Mouse (Mus musculus) embryonic facial prominence, embryonic 13.5 days (tissue): ENCODE measurements around the gene Zdhhc13. TPM values are rescaled to one million over a fixed set of nuclear protein-coding genes. Genes with fewer than 3 reads are reported as not detected.

Experiments used
- ATAC-seq: fragments of 200-750 bp; cut with Nextera tagmentation; 2 replicates; pipeline ENCODE4 v1.8.0; 2017; ENCODE audit warnings: low read depth; ENCODE audit not compliant: insufficient number of reproducible peaks, insufficient read depth, low FRiP score, low TSS enrichment
- H3K27ac ChIP-seq: fragments of 300-500 bp; sonication (generic); 2 replicates; pipeline ENCODE4 v1.5.1; 2015; ENCODE audit warnings: moderate library complexity, mild to moderate bottlenecking, inconsistent platforms
- H3K27me3 ChIP-seq: fragments of 300-500 bp; sonication (generic); 2 replicates; pipeline ENCODE4 v1.6.1; 2015; ENCODE audit warnings: mild to moderate bottlenecking, inconsistent platforms
- H3K36me3 ChIP-seq: fragments of 300-500 bp; sonication (generic); 2 replicates; pipeline ENCODE4 v1.6.1; 2015; ENCODE audit warnings: mild to moderate bottlenecking, inconsistent platforms
- H3K4me1 ChIP-seq: fragments of 300-500 bp; sonication (generic); 2 replicates; pipeline ENCODE4 v1.6.1; 2015; ENCODE audit warnings: inconsistent platforms
- H3K4me2 ChIP-seq: fragments of 300-500 bp; sonication (generic); 2 replicates; pipeline ENCODE4 v1.6.1; 2015; ENCODE audit warnings: moderate library complexity, mild to moderate bottlenecking, inconsistent platforms
- H3K4me3 ChIP-seq: fragments of 300-500 bp; sonication (generic); 2 replicates; pipeline ENCODE4 v1.5.1; 2015; ENCODE audit warnings: mild to moderate bottlenecking, inconsistent platforms
- H3K9ac ChIP-seq: fragments of 300-500 bp; sonication (generic); 2 replicates; pipeline ENCODE4 v1.6.1; 2015; ENCODE audit warnings: mild to moderate bottlenecking, inconsistent platforms
- H3K9me3 ChIP-seq: fragments of 300-500 bp; sonication (generic); 2 replicates; pipeline ENCODE4 v1.6.1; 2016; ENCODE audit warnings: inconsistent platforms
- WGBS: fragments of 180-500 bp; shearing (Covaris S2); methylation state at CpG from one replicate; pipeline ENCODE4 v1.1.7; 2015; ENCODE audit warnings: mixed read lengths; 5-methylcytosine and 5-hydroxymethylcytosine counted together
- polyA plus RNA-seq: library from polyadenylated mRNA; unstranded; fragments of >200 nt; fragmentation: Nextera tagmentation; extraction: Ambion mirVana; gene quantifications from 2 replicates; pipeline ENCODE4 v1.2.1, GENCODE M21; 2015

Gene Zdhhc13
- polyA plus RNA-seq, 1 experiment from 2014 or later: 28.5 TPM

GRCm38 (mm10) chr7:48791412-48791811 is 2.6 kb downstream of the Zdhhc13 start:
- Histone ChIP-seq H3K36me3 (0 out of 2 replicates have a peak, but pooled peaks cover 5% of the 10 kb centered on the region), H3K27ac (no peak overlapping the region), H3K9ac (no peak overlapping the region), H3K9me3 (no peaks in the 10 kb centered on the region), H3K4me1 (peaks cover 13% of the 10 kb centered on the region), H3K4me3 (no peak overlapping the region), H3K4me2 (no peak overlapping the region), H3K27me3 (no peaks in the 10 kb centered on the region)
- WGBS: 90% methylated on average over 3 of the region's 3 CpGs
- no peak for ATAC-seq

GRCm38 (mm10) chr7:48795130-48795529 is 6.3 kb downstream of the Zdhhc13 start:
- no peak overlapping the region for H3K4me2 ChIP-seq
- no peaks in the 10 kb centered on the region for H3K27me3 ChIP-seq
- 80% methylated on average over 3 of the region's 3 CpGs for WGBS
- H3K9ac ChIP-seq: no peak overlapping the region
- peaks cover 3% of the 10 kb centered on the region for H3K4me1 ChIP-seq
- H3K36me3 ChIP-seq: peaks cover 13% of the 10 kb centered on the region; the same call in 1 of the 2 replicates
- H3K4me3 ChIP-seq: no peak overlapping the region
- no peaks in the 10 kb centered on the region for H3K9me3 ChIP-seq
- H3K27ac ChIP-seq: no peak overlapping the region
- no peak for ATAC-seq

GRCm38 (mm10) chr7:48803381-48803780 is 14.6 kb downstream of the Zdhhc13 start:
- H3K27ac ChIP-seq: no peak overlapping the region
- no peak for ATAC-seq
- H3K27me3 ChIP-seq: no peaks in the 10 kb centered on the region
- no peak overlapping the region for H3K9ac ChIP-seq
- WGBS: 73% methylated on average over 7 of the region's 7 CpGs
- H3K4me3 ChIP-seq: no peak overlapping the region
- H3K4me1 ChIP-seq: no peaks in the 10 kb centered on the region
- peaks cover 53% of the 10 kb centered on the region for H3K36me3 ChIP-seq
- H3K4me2 ChIP-seq: no peak overlapping the region
- H3K9me3 ChIP-seq: no peaks in the 10 kb centered on the region

DNA sequence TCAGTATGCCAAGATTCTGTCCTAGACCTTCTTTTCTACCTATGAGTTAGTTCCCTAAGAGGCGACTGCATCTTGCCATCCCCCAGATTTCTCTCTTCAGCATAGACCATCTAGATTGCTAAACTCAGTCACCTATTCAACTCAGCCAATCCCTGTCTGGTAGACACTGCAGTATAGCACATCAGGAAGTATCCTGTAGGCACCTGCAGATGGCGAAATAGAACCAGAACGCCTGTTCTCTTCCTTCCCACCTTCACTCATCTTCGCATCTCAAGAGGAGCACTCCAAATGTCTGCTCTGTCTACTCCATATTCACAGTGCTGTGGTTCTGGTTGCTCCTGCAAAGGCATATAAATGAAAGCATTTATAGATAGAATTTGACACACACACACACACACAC is 17.8 kb downstream of the Zdhhc13 start:
- Histone ChIP-seq H3K27ac (no peak overlapping the region), H3K4me1 (no peaks in the 10 kb centered on the region), H3K36me3 (peaks cover 67% of the 10 kb centered on the region), H3K4me2 (no peak overlapping the region), H3K9ac (no peak overlapping the region), H3K4me3 (no peak overlapping the region), H3K27me3 (no peaks in the 10 kb centered on the region), H3K9me3 (no peaks in the 10 kb centered on the region)
- WGBS: 86% methylated on average over 4 of the region's 4 CpGs
- no peak for ATAC-seq

- Histone ChIP-seq H3K9ac (no peak overlapping the region), H3K4me2 (no peak overlapping the region), H3K36me3 (peaks cover 56% of the 10 kb centered on the region), H3K27ac (no peak overlapping the region), H3K9me3 (no peaks in the 10 kb centered on the region), H3K4me3 (no peak overlapping the region), H3K4me1 (no peaks in the 10 kb centered on the region), H3K27me3 (no peaks in the 10 kb centered on the region)
- WGBS: 97% methylated on average over 1 of the region's 1 CpGs
- ATAC-seq: no peak
Observed at GRCm38 (mm10) chr7:48810652-48811051, 21.8 kb downstream of the Zdhhc13 start.

- Histone ChIP-seq H3K27me3 (no peaks in the 10 kb centered on the region), H3K27ac (no peak overlapping the region), H3K4me1 (no peaks in the 10 kb centered on the region), H3K9ac (no peak overlapping the region), H3K4me2 (no peak overlapping the region), H3K4me3 (no peak overlapping the region), H3K36me3 (peaks cover 47% of the 10 kb centered on the region), H3K9me3 (no peaks in the 10 kb centered on the region)
- ATAC-seq: no peak
Observed at GRCm38 (mm10) chr7:48812358-48812757, 23.6 kb downstream of the Zdhhc13 start.

DNA sequence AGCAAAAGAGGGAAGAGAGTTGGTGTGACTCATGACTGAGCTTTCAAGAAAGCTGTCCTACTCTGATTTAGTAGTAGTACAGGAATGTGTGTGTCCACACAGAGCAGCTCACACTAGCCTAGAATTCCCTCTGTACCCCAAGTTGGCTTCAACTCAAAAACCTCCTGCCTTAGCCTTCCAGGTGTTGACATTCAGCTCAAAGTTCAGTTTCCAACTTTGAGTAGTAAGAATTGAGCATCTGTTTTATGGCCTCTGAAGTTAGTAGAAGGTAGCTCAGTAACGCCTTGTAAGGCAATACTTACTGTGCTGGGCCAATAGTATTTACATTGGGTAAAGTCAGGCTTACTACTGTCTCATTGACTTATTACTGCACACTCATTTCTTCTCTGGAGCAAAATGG is 24.8 kb downstream of the Zdhhc13 start:
- Histone ChIP-seq H3K9ac (no peak overlapping the region), H3K4me2 (no peak overlapping the region), H3K9me3 (no peaks in the 10 kb centered on the region), H3K4me1 (no peaks in the 10 kb centered on the region), H3K27me3 (no peaks in the 10 kb centered on the region), H3K36me3 (peaks cover 50% of the 10 kb centered on the region), H3K4me3 (no peak overlapping the region), H3K27ac (no peak overlapping the region)
- no peak for ATAC-seq
- 85% methylated on average over 1 of the region's 1 CpGs for WGBS

DNA sequence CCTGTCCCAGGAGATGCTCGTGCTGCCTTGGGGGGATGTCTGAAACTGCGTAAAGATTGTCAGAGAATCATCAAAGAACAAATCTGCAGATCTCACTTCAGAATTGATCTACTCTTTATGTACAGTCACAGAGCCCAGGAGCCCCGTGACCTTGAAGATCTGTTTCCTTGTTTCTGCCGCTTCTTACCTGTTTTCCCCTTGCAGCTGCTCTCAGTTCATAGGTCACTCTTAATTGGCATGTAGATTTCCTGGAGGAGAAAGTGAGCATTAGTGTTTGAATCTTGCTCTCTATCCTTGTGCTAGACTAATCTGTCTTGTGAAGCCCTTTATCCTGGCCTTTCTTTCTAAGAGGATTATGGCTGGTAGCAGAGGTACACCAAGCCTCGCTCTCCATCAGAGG is 32.9 kb downstream of the Zdhhc13 start:
- no peaks in the 10 kb centered on the region for H3K4me1 ChIP-seq
- WGBS: 77% methylated on average over 5 of the region's 5 CpGs
- H3K36me3 ChIP-seq: peaks cover 80% of the 10 kb centered on the region
- H3K4me3 ChIP-seq: no peak overlapping the region
- H3K27ac ChIP-seq: no peak overlapping the region
- no peak overlapping the region for H3K9ac ChIP-seq
- no peaks in the 10 kb centered on the region for H3K9me3 ChIP-seq
- no peak overlapping the region for H3K4me2 ChIP-seq
- H3K27me3 ChIP-seq: no peaks in the 10 kb centered on the region
- no peak for ATAC-seq

DNA sequence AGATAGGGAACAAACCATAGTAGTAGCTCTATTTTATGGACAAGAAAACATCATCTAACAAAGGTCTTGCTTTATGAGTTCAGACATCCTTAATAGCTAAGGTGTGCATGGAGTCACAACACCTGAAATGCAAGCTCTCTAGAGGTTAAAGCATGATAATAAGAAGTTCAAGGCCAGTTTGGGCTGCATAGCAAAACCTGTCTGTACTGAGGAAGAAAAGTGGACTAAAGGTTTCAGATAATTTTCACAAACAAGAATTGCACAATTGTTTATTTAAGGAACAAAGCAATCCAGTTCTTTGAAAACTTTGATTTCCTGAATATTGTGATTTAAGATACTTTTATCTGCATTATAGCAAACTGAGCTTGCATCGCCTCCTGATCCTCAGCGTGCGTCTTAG is 34.8 kb downstream of the Zdhhc13 start:
- H3K36me3 ChIP-seq: peaks cover 79% of the 10 kb centered on the region
- no peaks in the 10 kb centered on the region for H3K4me1 ChIP-seq
- WGBS: 92% methylated on average over 3 of the region's 3 CpGs
- no peaks in the 10 kb centered on the region for H3K9me3 ChIP-seq
- no peak overlapping the region for H3K27ac ChIP-seq
- no peak for ATAC-seq
- H3K9ac ChIP-seq: no peak overlapping the region
- H3K4me3 ChIP-seq: no peak overlapping the region
- H3K27me3 ChIP-seq: no peaks in the 10 kb centered on the region
- H3K4me2 ChIP-seq: no peak overlapping the region

GRCm38 (mm10) chr7:48824671-48825070 is 35.9 kb downstream of the Zdhhc13 start:
- WGBS: 96% methylated on average over 1 of the region's 1 CpGs
- Histone ChIP-seq H3K4me3 (no peak overlapping the region), H3K9me3 (no peaks in the 10 kb centered on the region), H3K27me3 (no peaks in the 10 kb centered on the region), H3K9ac (no peak overlapping the region), H3K36me3 (peaks cover 72% of the 10 kb centered on the region), H3K4me1 (no peaks in the 10 kb centered on the region), H3K27ac (no peak overlapping the region), H3K4me2 (no peak overlapping the region)
- no peak for ATAC-seq

- Histone ChIP-seq H3K36me3 (peaks cover 67% of the 10 kb centered on the region), H3K4me2 (no peak overlapping the region)
Observed at GRCm38 (mm10) chr7:48825170-48825569, 36.4 kb downstream of the Zdhhc13 start.

DNA sequence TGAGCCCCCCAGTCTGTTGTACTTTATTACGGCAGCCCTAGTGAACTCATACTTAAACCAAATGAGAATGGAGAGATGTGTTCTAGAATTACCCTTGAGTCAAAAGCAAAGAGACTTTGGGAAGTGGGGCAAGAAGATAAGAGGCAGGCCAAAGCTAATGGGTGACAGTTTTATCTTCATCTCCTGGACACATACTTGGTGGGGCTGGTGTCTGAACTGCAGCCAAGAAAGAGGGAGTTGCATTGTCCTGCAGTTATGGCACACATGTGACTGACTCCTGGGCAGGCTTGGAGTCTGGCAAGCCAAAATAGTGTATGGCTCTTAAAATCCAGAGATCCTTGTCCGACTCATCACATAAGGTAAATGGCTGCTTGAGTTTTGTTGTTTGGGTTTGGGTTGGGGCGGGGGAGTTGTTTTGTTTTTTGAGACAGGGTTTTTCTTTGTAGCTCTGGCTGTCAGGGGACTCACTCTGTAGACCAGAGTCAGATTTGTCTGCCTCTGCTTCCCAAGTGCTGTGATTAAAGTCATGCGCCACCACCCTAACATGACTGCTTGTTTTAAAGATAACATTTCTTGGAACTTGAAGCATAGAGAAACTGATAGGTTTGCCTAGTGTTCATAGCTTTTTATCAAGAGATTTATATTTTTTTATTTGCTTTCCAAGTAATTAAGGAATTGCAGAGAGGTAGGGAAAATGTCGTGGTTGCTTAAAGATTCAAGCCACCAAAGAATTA is 40.5 kb downstream of the Zdhhc13 start:
- Histone ChIP-seq H3K4me3 (no peak overlapping the region), H3K36me3 (peaks cover 37% of the 10 kb centered on the region), H3K9ac (no peak overlapping the region), H3K27ac (no peak overlapping the region), H3K4me2 (no peak overlapping the region), H3K27me3 (no peaks in the 10 kb centered on the region), H3K4me1 (no peaks in the 10 kb centered on the region), H3K9me3 (no peaks in the 10 kb centered on the region)
- no peak for ATAC-seq
- 81% methylated on average over 5 of the region's 5 CpGs for WGBS

More at GRCm38 (mm10) chr7:48825170-48825569, 36.4 kb downstream of the Zdhhc13 start:
- Histone ChIP-seq H3K27me3 (no peaks in the 10 kb centered on the region), H3K4me3 (no peak overlapping the region), H3K4me1 (no peaks in the 10 kb centered on the region), H3K9ac (no peak overlapping the region), H3K27ac (no peak overlapping the region), H3K9me3 (no peaks in the 10 kb centered on the region)
- WGBS: 91% methylated on average over 6 of the region's 6 CpGs
- no peak for ATAC-seq
